Mouse (Mus musculus): ENCODE measurements around the gene Pif1.

The Pif1 gene

GRCm38 (mm10) chr9:65641446-65642052 is 54.6 kb downstream of the Pif1 start:
- no peak for DNase-seq

DNA sequence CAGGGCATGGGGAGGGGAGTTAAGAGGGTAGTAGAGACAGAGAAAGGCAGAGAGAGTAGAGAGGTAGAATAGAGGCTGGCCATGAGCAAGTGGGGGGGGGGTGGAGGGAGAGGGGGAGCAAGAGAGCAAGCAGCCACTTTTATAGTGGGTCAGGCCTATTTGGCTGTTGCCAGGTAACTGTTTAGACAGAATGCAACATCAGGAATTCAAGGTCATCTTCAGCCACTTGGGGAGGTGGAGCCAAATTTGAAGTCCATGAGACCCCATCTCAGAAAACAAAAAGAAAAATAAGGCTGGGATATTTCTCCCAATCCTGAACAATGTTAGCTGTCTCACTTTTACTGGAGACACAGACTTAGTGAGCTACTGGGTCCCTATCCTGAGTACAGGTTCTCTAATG is 55.6 kb downstream of the Pif1 start:
- no peak for DNase-seq

- no peak for DNase-seq
Observed at GRCm38 (mm10) chr9:65644960-65645359, 58.0 kb downstream of the Pif1 start.
